Mouse (Mus musculus) heart, postnatal 0 days (tissue): ENCODE results near the gene Hes3.

ENCODE experiments used
- CTCF ChIP-seq: IDR thresholded peaks from 2 replicates; pipeline ENCODE4 v1.5.1; 2016; ENCODE audit warnings: antibody characterized with exemption, control low read depth, low read depth
- EP300 ChIP-seq: IDR thresholded peaks from 2 replicates; pipeline ENCODE4 v1.6.1; 2016; ENCODE audit warnings: antibody characterized with exemption, low read depth

- no peak for TF ChIP-seq EP300
- TF ChIP-seq CTCF, result no peak
These were observed 44.3 kb downstream of the Hes3 start for GRCm38 (mm10) chr4:152247195-152247594.
